Mouse (Mus musculus) hindbrain, embryonic 11.5 days (tissue): ENCODE results near the gene Asb16. TPM values are rescaled to one million over a fixed set of nuclear protein-coding genes. Genes with fewer than 3 reads are reported as not detected.
A peak's percentile ranks its signal among the peaks of the same experiment; 100 is the strongest.

Experiments used
- ATAC-seq: fragments of 200-750 bp; cut with Nextera tagmentation; 2 replicates; pipeline ENCODE4 v1.8.0; 2017; ENCODE audit warnings: mild to moderate bottlenecking, moderate TSS enrichment, moderate library complexity; ENCODE audit not compliant: low FRiP score
- DNase-seq: peaks from one replicate; pipeline ENCODE4 v3.0.0-alpha.2; 2015; ENCODE audit warnings: low spot score
- H3K27ac ChIP-seq: fragments of 300-500 bp; sonication (generic); 2 replicates; pipeline ENCODE4 v1.5.1; 2014; ENCODE audit warnings: mild to moderate bottlenecking, low read depth, low read length
- H3K27me3 ChIP-seq: fragments of 300-500 bp; sonication (generic); 2 replicates; pipeline ENCODE4 v1.6.1; 2014; ENCODE audit warnings: mild to moderate bottlenecking, low read length, moderate library complexity, mixed read lengths; ENCODE audit not compliant: control insufficient read depth, insufficient read depth
- H3K36me3 ChIP-seq: fragments of 300-500 bp; sonication (generic); 2 replicates; pipeline ENCODE4 v1.6.1; 2014; ENCODE audit warnings: mild to moderate bottlenecking, low read length, moderate library complexity, mixed read lengths; ENCODE audit not compliant: control insufficient read depth, insufficient read depth
- H3K4me1 ChIP-seq: fragments of 300-500 bp; sonication (generic); replicated peaks from 2 replicates; pipeline ENCODE4 v1.6.1; 2014; ENCODE audit warnings: low read length, mixed read lengths; ENCODE audit not compliant: control insufficient read depth, insufficient read depth
- H3K4me2 ChIP-seq: fragments of 300-500 bp; sonication (generic); replicated peaks from 2 replicates; pipeline ENCODE4 v1.6.1; 2014; ENCODE audit warnings: mild to moderate bottlenecking, low read depth, low read length
- H3K4me3 ChIP-seq: fragments of 300-500 bp; sonication (generic); 2 replicates; pipeline ENCODE4 v1.5.1; 2014; ENCODE audit warnings: low read depth, low read length
- H3K9ac ChIP-seq: fragments of 300-500 bp; sonication (generic); 2 replicates; pipeline ENCODE4 v1.6.1; 2014; ENCODE audit warnings: low read depth, low read length
- H3K9me3 ChIP-seq: fragments of 300-500 bp; sonication (generic); 2 replicates; pipeline ENCODE4 v1.6.1; 2016; ENCODE audit warnings: low read length; ENCODE audit not compliant: control insufficient read depth
- WGBS: fragments of 180-500 bp; shearing (Covaris S2); extraction: QIAGEN DNeasy Blood & Tissue Kit; methylation state at CpG from one replicate; pipeline ENCODE4 v1.1.7; 2014; 5-methylcytosine and 5-hydroxymethylcytosine counted together
- polyA plus RNA-seq: library from polyadenylated mRNA; unstranded; fragments of >200 nt; fragmentation: Nextera tagmentation; extraction: Ambion mirVana; gene quantifications from 2 replicates; pipeline ENCODE4 v1.2.1, GENCODE M21; 2014

Asb16 gene
- polyA plus RNA-seq, 1 experiment from 2014 or later = 0.06 TPM

GRCm38 (mm10) chr11:102294416-102294815 is 25.9 kb downstream of the Asb16 start:
- Histone ChIP-seq H3K27ac (no peak overlapping the region), H3K9ac (0 out of 2 replicates have a peak overlapping the region, but pooled peaks have one; percentile 88), H3K9me3 (no peaks in the 10 kb centered on the region), H3K27me3 (no peaks in the 10 kb centered on the region), H3K4me2 (peak overlapping the region; percentile 85; the same call in 1 of the 2 replicates), H3K36me3 (peaks cover 14% of the 10 kb centered on the region), H3K4me3 (peak overlapping the region; percentile 95; the same call in 1 of the 2 replicates), H3K4me1 (peaks cover 8% of the 10 kb centered on the region)
- 85% methylated on average over 5 of the region's 5 CpGs for WGBS
- no peak for ATAC-seq
- no peak for DNase-seq

DNA sequence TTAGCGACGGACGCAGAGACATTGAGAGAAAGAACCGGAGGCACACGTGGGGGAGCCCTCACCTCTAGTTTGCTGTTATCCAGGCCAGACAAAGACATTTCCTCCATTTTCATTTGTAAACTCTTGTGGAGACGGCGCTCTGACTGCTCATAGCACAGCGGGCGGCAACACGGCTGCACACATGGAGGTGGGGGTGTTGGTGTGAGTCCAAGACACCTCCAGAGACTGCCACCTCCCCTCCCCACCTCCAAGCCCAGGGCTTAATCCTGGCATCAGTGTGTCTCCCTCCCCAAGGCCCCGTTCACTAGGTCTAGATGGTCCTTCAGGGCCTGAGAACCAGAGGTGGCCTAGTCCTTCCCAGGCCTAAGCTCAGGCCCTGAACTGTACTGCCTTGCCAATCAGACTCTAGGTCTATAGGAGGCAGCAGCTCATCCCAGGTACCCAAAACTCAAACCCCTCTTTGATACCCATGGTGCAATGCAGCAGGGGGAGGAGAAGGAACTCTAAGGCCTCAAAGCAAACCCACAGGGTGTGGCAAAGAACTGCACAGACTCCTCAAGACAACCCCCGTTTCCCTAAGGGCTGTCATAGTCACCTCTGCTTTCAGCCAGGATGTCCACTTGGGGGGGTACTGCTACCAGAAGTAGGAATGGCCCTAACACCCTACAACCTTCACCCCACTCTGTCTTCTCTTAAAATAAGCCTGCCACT is 26.5 kb downstream of the Asb16 start:
- Histone ChIP-seq H3K4me1 (peaks cover 8% of the 10 kb centered on the region), H3K9ac (peak overlapping the region; percentile 88), H3K4me2 (peak overlapping the region; percentile 85), H3K36me3 (peaks cover 14% of the 10 kb centered on the region), H3K4me3 (peak overlapping the region; percentile 95), H3K9me3 (no peaks in the 10 kb centered on the region), H3K27me3 (no peaks in the 10 kb centered on the region), H3K27ac (no peak overlapping the region; the same call in 1 of the 2 replicates)
- DNase-seq (peak; percentile 43), ATAC-seq (peak; percentile 2; the same call in 1 of the 2 replicates)
- WGBS = 74% methylated on average over 12 of the region's 12 CpGs

- Histone ChIP-seq H3K36me3 (peaks cover 12% of the 10 kb centered on the region; the same call in 1 of the 2 replicates), H3K9me3 (no peaks in the 10 kb centered on the region), H3K4me3 (peak overlapping the region; percentile 95), H3K4me2 (peak overlapping the region; percentile 85), H3K27me3 (no peaks in the 10 kb centered on the region), H3K9ac (peak overlapping the region; percentile 88), H3K4me1 (peaks cover 8% of the 10 kb centered on the region), H3K27ac (peak overlapping the region; percentile 99)
- WGBS = under 1% methylated on average over 35 of the region's 73 CpGs
- DNase-seq (peak; percentile 80), ATAC-seq (peak; percentile 53)
Measured at GRCm38 (mm10) chr11:102295598-102296471, 27.3 kb downstream of the Asb16 start.

DNA sequence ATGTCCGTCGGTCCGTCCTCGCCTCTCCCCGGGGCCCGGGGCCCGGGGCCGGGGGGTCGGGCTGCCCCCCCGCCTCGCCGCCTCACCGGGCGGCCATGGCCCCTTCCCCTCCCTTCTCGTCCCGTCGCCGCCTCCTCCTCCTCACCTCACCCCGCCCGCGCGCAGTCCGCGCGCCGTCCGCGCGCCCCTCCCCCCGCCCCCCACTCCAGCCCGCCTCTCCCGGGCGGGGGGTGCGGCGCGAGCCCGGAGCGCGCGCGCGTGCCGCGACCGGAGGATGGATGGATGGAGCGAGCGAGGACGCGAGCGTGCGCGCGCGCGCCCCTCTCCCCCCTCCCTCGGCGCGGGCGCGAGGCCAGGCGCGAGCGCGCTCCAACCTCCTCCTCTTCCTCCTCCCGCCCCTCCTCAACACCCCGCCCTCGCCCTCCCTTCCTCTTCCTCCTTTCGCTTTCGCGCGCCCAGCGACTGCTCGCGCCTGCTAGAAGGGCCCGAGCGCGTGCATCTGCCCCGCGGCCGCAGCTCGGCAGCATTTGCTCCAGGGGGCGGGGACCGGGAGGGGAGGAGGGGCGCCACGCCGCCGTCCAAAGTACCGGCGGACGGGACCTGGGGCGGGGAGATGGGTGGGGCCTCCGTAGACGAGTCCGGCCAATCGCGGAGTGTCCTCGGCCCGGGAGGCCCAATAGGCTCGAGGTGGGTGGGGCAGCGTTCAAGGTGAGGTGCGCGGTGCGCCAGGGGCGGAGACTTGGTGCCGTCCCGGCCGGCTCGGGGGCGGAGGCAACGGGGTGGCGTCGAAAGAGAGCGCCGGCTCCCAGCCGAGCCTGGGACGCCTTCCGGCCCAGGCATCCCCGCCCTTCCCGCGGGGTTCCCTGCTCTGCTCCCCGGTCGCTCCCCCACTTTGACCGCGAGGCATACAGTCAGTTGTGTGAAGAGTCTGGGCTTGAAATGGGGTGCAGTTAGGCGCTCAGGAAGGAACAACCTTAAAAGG is 28.2 kb downstream of the Asb16 start, which contains the start of gene Atxn7l3:
Gene Atxn7l3, minus strand, starts transcription at position 141 of the 982 bp plus-strand sequence.
- Histone ChIP-seq H3K4me3 (peak within 1 kb of the TSS; percentile 95), H3K36me3 (peaks cover 4% of the 10 kb centered on the region; the same call in 1 of the 2 replicates), H3K9me3 (no peaks in the 10 kb centered on the region), H3K9ac (peak within 1 kb of the TSS; percentile 88), H3K27ac (peak within 1 kb of the TSS; percentile 99), H3K4me2 (peak within 1 kb of the TSS; percentile 85), H3K4me1 (peaks cover 8% of the 10 kb centered on the region), H3K27me3 (no peaks in the 10 kb centered on the region)
- WGBS = 0% methylated on average over 52 of the region's 125 CpGs
- peak; percentile 91 for ATAC-seq
- peak; percentile 97 for DNase-seq

GRCm38 (mm10) chr11:102297577-102298556 is 29.3 kb downstream of the Asb16 start:
- Histone ChIP-seq H3K36me3 (no peaks in the 10 kb centered on the region), H3K27me3 (no peaks in the 10 kb centered on the region), H3K9ac (peak overlapping the region; percentile 73), H3K9me3 (no peaks in the 10 kb centered on the region), H3K4me3 (peak overlapping the region; percentile 95), H3K27ac (peak overlapping the region; percentile 99), H3K4me2 (peak overlapping the region; percentile 85), H3K4me1 (peaks cover 8% of the 10 kb centered on the region)
- ATAC-seq = peak; percentile 36
- WGBS = 29% methylated on average over 27 of the region's 27 CpGs
- peak; percentile 48 for DNase-seq

- no peaks in the 10 kb centered on the region for H3K9me3 ChIP-seq
- H3K4me2 ChIP-seq = no peak overlapping the region
- WGBS = 14% methylated on average over 1 of the region's 1 CpGs
- peak; percentile 80 for DNase-seq
- ATAC-seq = no peak
- no peaks in the 10 kb centered on the region for H3K27me3 ChIP-seq
- 0 out of 2 replicates have a peak overlapping the region, but pooled peaks have one; percentile 17 for H3K9ac ChIP-seq
- peaks cover 5% of the 10 kb centered on the region for H3K4me1 ChIP-seq
- no peaks in the 10 kb centered on the region for H3K36me3 ChIP-seq
- no peak overlapping the region for H3K27ac ChIP-seq
- no peak overlapping the region for H3K4me3 ChIP-seq
Measured at GRCm38 (mm10) chr11:102299839-102300238, 31.3 kb downstream of the Asb16 start.

DNA sequence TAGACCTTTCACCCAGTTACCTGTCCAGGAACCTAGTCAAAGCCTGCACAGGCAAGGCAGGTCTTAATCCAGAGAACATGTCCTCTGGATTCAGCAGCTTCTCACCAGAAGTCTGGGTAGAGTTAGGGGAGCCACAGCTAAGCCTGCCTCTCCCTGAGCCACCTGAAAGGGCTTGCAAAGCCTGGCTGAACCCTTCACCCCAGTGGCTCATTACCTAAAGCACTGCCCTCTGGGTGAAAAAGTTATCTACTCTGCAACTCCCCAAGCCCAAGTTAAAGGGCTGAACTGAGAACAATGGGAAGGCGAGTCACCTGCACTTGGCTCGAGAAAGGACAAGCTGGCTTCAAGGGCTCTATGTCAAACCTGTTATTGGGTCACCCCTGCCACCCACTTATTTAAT is 35.6 kb downstream of the Asb16 start:
- Histone ChIP-seq H3K27ac (no peak overlapping the region), H3K9me3 (no peaks in the 10 kb centered on the region), H3K4me3 (no peak overlapping the region), H3K4me1 (no peaks in the 10 kb centered on the region), H3K4me2 (no peak overlapping the region), H3K9ac (no peak overlapping the region), H3K27me3 (no peaks in the 10 kb centered on the region), H3K36me3 (peaks cover 10% of the 10 kb centered on the region)
- no peak for ATAC-seq
- no peak for DNase-seq
- WGBS = 47% methylated on average over 2 of the region's 2 CpGs
